Mouse (Mus musculus) neutrophil, adult 5-6 weeks (primary cell): Measurements from ENCODE around the gene Tuba1b. TPM values are rescaled to one million over a fixed set of nuclear protein-coding genes. Genes with fewer than 3 reads are reported as not detected.
"Not testable (repeated sequence)": the region's sequence is repeated elsewhere in the genome, so short reads cannot be mapped to it uniquely, and the experiment has no call there.

Source experiments
- ATAC-seq: fragments of 151-379, 151-347 bp; 2 replicates; pipeline ENCODE4 v1.8.0; 2017; ENCODE audit warnings: mild to moderate bottlenecking, moderate TSS enrichment; ENCODE audit not compliant: insufficient number of reproducible peaks, poor library complexity, low FRiP score, severe bottlenecking; ENCODE audit errors: extremely low read depth
- total RNA-seq: library from RNA; stranded (forward); fragments of 200-1000 nt; gene quantifications from 2 replicates; pipeline ENCODE4 v1.2.3, GENCODE M21; 2017

The Tuba1b gene
- total RNA-seq, 1 experiment from 2014 or later = 88.6 TPM

- no peak for ATAC-seq
Observed at GRCm38 (mm10) chr15:98930017-98930734, 4.2 kb downstream of the Tuba1b start.

DNA sequence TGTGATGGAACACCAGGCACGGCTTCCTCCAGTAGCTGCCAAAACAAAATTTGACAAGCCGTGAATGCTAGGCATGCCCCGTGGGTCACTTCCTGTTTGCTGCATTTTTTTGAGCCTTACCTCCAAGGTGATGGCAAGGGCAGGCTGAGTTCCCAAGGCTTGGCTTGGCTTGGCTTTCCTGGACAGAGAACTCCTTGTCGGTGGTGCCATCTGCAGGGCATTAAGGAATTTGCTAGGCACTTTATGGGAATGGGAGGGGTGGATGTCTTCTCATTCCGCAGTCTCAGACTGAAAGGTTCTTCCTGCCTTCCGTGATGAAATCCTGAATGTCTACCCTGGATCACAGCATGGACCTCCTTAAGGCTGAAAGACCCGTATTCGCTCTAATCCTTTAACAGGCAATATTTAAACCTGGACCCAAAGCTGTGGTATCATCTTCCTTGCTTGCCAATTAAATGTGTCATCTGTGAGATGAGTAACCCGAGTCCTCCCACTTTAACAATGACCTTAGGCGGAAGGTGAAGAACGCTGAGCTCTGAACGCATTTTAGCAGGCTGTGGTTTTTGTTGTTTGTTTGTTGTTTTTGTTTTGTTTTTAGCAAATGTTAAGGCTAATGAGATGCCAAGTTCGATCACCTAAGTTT lies 5.6 kb downstream of the Tuba1b start:
- peak; percentile 40; the same call in 1 of the 2 replicates for ATAC-seq

GRCm38 (mm10) chr15:98927566-98927965 lies 6.8 kb downstream of the Tuba1b start:
- no peak for ATAC-seq

GRCm38 (mm10) chr15:98924682-98925081 lies 9.7 kb downstream of the Tuba1b start:
- no peak for ATAC-seq

DNA sequence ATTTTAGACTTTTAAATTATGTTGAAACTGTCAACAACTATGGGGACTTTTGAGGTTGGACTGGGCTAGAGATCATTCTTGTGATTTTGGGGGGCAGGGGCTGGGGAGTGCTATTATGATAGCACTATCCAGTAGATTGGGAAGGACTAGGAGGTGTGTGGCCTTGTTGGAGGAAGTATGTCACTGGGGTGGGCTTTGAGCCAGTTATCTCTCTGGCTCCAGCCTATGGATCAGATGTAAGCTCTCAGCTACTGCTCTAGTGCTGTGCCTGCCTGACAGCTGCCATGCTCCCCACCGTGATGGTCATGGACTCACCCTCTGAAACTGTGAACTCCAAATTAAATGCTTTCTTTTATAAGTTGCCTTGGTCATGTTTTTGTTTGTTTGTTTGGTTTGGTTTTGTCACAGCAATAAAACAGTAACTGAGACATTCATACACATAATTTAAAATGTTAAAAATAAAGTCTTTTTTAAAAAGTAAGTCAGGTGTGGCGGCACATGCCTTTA lies 11.3 kb downstream of the Tuba1b start:
- no peak for ATAC-seq

DNA sequence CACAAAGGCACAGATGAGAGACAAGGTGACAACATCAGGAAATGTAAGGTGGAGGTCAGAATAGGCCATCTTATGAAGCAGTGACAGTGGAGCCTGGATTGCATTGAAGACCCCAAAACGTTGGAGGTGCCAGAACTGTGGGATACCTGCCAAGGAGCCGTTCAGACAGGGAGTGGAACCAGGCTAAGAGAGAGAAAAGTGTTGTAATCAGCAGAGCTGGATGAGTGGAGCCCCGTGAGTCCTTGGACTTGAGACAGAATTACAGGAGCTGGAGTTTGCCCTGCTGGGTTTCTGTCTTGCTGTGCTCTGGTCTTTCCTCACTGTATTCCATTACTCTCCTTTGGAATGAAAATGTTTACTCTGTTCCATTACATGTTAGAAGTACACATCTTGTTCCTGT lies 11.8 kb downstream of the Tuba1b start:
- no peak for ATAC-seq

DNA sequence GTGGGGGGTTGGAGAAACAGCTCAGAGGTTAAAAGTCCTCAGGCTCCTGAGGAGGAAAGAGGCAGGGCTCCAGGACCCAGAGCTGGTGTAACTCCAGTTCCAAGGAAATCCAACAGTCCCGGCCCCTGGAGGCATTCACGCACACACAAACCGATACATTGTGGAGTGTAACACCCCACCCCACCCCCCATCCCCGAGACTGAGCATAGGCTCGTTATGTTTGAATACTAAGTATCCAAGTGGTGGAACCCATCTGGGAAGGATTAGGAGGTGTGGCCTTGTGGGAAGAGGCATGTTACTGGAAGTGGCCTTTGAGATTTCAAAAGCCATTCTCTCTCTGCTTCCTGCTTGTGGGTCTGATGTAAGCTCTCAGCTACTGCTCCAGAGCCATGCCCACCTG lies 12.9 kb downstream of the Tuba1b start:
- ATAC-seq = no peak

DNA sequence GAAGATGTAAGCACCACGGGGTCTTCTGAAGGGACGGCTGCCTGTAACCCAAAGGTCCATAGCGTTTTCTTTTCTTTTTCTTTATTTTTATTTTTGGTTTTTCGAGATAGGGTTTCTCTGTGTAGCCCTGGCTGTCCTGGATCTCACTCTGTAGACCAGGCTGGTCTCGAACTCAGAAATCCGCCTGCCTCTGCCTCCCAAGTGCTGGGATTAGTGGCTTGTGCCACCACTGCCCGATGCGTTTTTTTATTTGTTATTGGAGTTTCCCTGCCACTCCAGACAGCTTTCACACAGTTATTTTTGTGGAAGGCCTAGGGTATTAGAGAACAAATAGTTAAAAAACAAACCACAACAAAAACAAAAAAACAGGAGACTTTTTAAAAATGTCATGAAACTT lies 15.9 kb downstream of the Tuba1b start:
- ATAC-seq = not testable (repeated sequence)

- ATAC-seq = peak; percentile 97
Observed at GRCm38 (mm10) chr15:98917538-98918498, 16.5 kb downstream of the Tuba1b start, which contains the start of gene Lmbr1l. TSS of gene Lmbr1l (minus strand) at chr15:98918231.

DNA sequence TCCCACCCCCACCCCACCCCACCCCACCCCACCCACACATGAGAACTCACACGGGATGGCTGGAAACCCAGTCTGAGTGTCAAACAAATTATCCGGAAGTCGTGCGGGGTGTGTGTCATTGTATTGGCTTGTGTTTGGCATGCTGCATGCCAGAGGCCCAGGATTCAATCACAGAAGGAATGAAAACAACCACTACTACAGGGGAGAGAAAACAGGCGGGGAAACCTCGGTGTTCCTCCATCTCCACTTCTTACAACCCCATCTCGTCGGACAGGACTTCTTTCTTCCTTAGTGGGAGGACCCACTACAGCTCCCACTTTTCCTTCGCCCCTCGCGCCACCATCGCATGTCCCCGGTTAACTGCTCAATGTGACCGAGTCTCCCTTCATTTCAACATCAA lies 17.3 kb downstream of the Tuba1b start:
- ATAC-seq = no peak

DNA sequence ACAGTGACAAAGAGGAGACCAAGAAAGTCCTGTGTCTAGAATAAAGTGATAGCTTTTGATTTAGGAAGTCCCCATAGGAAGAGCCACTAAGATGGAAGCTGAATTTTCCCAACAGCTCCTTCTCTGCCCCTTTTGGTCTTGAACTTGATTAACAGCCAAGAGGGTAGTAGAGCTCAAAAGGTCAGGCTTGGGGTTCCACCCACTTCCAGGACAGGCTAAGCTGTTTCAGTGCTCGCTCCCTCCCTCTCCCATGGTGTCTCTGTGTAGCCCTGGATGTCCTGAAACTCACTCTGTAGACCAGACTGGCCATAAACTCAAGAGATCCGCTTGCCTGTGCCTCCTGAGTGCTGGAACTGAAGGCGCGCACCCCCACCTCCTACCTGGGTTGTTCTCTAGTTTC lies 18.3 kb downstream of the Tuba1b start:
- ATAC-seq = no peak

DNA sequence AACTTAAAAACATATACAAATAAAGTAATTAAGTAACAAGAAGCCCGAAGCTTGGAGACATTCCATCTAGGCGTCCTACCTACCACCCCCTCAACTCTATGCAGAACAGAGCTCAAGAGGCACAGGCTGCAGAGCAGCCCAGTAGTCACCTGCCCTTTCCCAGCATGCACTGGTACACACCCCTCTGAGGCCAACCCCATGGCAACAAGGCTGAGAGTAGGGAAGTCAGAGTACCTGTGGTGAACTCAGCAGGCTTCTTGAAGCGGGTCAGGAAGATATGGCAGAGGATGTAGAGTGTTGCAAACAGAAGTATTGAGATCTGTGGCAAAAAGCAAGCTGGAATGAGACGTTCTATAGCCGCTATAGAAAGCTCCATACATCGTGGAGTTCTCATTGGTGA lies 19.5 kb downstream of the Tuba1b start:
- no peak for ATAC-seq

DNA sequence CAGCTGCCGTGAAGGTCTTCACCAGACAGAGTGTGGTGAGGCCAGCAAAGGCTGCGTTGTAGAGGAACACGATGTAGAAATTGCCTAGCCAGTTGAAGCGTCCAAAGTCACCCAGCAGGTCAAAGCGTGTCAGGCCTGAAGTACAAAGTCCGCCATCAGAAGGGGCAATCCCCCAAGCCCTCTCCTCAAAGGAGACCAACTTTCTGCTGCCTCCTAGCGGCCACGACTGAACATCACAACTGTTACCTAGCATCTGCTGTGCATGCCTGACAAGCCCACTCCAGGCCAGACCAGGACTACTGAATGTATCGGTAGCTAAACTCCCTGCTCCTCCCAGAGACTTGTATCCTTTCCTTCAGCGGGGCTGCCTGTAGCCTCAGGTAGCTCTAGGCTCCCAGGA lies 29.7 kb downstream of the Tuba1b start:
- ATAC-seq = 0 out of 2 replicates have a peak, but pooled peaks have one; percentile 14

DNA sequence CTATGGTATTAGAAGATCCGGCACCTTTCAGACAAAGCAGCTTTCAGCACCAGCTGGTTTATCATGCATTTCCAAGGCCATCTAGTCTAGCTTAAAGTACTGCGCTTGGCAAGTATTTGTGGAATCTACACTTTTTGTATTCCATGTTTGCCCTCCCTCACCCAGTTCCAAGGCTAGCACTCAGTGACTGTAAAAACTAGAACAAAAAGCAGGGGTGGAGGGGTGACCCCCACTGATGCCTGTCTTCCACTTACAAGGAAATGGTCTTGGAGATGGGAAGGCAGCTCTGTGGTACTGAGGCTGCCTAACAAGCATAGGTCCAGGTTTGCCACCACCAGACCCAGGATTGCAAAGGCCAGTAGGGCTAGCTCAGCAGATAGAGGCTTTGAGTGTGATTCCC lies 31.8 kb downstream of the Tuba1b start:
- no peak for ATAC-seq

GRCm38 (mm10) chr15:98901530-98901929 lies 32.8 kb downstream of the Tuba1b start:
- ATAC-seq = no peak

- ATAC-seq = no peak
Observed at GRCm38 (mm10) chr15:98897928-98898800, 36.2 kb downstream of the Tuba1b start, which contains the start of gene Dhh. TSS of gene Dhh (minus strand) at chr15:98898540.

DNA sequence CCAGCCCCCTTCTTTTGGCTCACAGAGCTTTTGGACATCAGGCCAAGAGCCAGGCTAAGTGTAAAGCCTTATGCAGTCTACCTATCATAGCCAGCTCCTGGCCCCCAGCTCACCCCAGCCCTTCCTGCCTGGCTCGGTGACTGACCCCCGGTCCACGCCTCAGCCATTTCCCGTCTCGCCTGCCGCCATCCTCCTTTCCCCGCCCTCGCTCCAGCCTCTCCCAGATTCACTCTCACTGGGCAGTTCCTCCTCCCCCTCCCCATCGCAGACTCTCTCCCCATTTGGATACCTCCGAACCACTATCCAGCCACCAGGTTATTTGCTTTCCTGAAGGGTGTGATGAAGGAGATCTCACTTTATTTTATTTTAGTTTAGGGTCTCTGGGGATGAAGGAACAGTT lies 36.9 kb downstream of the Tuba1b start:
- no peak for ATAC-seq
